Mouse (Mus musculus): Measurements from ENCODE around the gene Lsm14a.
"Not testable (repeated sequence)": the region's sequence is repeated elsewhere in the genome, so short reads cannot be mapped to it uniquely, and the experiment has no call there.

The Lsm14a gene

GRCm38 (mm10) chr7:34355629-34356028 lies 37.5 kb downstream of the Lsm14a start:
- DNase-seq, result peak; percentile 43

- DNase-seq, result no peak
Measured at GRCm38 (mm10) chr7:34351997-34352396, 41.1 kb downstream of the Lsm14a start.

GRCm38 (mm10) chr7:34350166-34350565 lies 42.9 kb downstream of the Lsm14a start:
- DNase-seq, result no peak

- no peak for DNase-seq
Measured at GRCm38 (mm10) chr7:34348011-34348410, 45.1 kb downstream of the Lsm14a start.

GRCm38 (mm10) chr7:34347041-34347440 lies 46.1 kb downstream of the Lsm14a start:
- no peak for DNase-seq

GRCm38 (mm10) chr7:34346505-34346904 lies 46.6 kb downstream of the Lsm14a start:
- DNase-seq, result no peak

- DNase-seq, result no peak
Measured at GRCm38 (mm10) chr7:34342040-34342793, 50.9 kb downstream of the Lsm14a start.

- DNase-seq, result no peak
Measured at GRCm38 (mm10) chr7:34340841-34341240, 52.3 kb downstream of the Lsm14a start.

GRCm38 (mm10) chr7:34339164-34339489 lies 54.0 kb downstream of the Lsm14a start:
- DNase-seq, result no peak

GRCm38 (mm10) chr7:34338445-34339163 lies 54.5 kb downstream of the Lsm14a start:
- no peak for DNase-seq

GRCm38 (mm10) chr7:34337268-34337667 lies 55.8 kb downstream of the Lsm14a start:
- DNase-seq, result no peak

GRCm38 (mm10) chr7:34336545-34336944 lies 56.6 kb downstream of the Lsm14a start:
- DNase-seq, result not testable (repeated sequence)

GRCm38 (mm10) chr7:34327493-34327892 lies 65.6 kb downstream of the Lsm14a start:
- no peak for DNase-seq

- DNase-seq, result no peak
Measured at GRCm38 (mm10) chr7:34324857-34325256, 68.3 kb downstream of the Lsm14a start.

- DNase-seq, result no peak
Measured at GRCm38 (mm10) chr7:34324005-34324404, 69.1 kb downstream of the Lsm14a start.

- DNase-seq, result no peak
Measured at GRCm38 (mm10) chr7:34323351-34323750, 69.8 kb downstream of the Lsm14a start.

GRCm38 (mm10) chr7:34321958-34322357 lies 71.2 kb downstream of the Lsm14a start:
- no peak for DNase-seq

GRCm38 (mm10) chr7:34321119-34321518 lies 72.0 kb downstream of the Lsm14a start:
- no peak for DNase-seq

- peak; percentile 36 for DNase-seq
Measured at GRCm38 (mm10) chr7:34319957-34320356, 73.2 kb downstream of the Lsm14a start.

- no peak for DNase-seq
Measured at GRCm38 (mm10) chr7:34319123-34319522, 74.0 kb downstream of the Lsm14a start.

- no peak for DNase-seq
Measured at GRCm38 (mm10) chr7:34317901-34318476, 75.1 kb downstream of the Lsm14a start.

GRCm38 (mm10) chr7:34313443-34313875 lies 79.7 kb downstream of the Lsm14a start, which contains the start of gene 4931406P16Rik:
4931406P16Rik (minus strand) TSS chr7:34313551.
- DNase-seq, result peak; percentile 86

GRCm38 (mm10) chr7:34312786-34313442 lies 80.2 kb downstream of the Lsm14a start:
- DNase-seq, result peak; percentile 42

Data from cerebellum, adult 9-10 months (tissue).